Mouse (Mus musculus): ENCODE measurements around the gene Ksr1. TPM values are rescaled to one million over a fixed set of nuclear protein-coding genes. Genes with fewer than 3 reads are reported as not detected.

The Ksr1 gene
- total and polyA plus RNA-seq, 2 experiments from 2014 or later, result 3.2 to 33.7 TPM

GRCm38 (mm10) chr11:79072108-79072507 lies 74.1 kb downstream of the Ksr1 start:
- H3K27me3 ChIP-seq (ENCODE audit: insufficient read depth, low read length), result no peaks in the 10 kb centered on the region
- DNase-seq (ENCODE audit: low spot score) (no peak), ATAC-seq (ENCODE audit: low FRiP score) (no peak)
- no peak overlapping the region for H3K4me3 ChIP-seq (ENCODE audit: low read depth, low read length)
- TF ChIP-seq CTCF (IDR thresholded peaks at IDR 0.05), result no peak
- H3K4me2 ChIP-seq (ENCODE audit: low read depth, low read length, poor library complexity, severe bottlenecking), result no peak overlapping the region
- H3K27ac ChIP-seq (ENCODE audit: low read depth, low read length), result no peak overlapping the region
- WGBS, result 96% methylated on average over 8 of the region's 8 CpGs
- H3K9ac ChIP-seq (replicated peaks; ENCODE audit: low read length, poor library complexity, severe bottlenecking), result no peak overlapping the region
- 0 out of 2 replicates have a peak, but pooled peaks cover 4% of the 10 kb centered on the region for H3K4me1 ChIP-seq (ENCODE audit: insufficient read depth, low read length)
- H3K36me3 ChIP-seq (ENCODE audit: insufficient read depth, low read length), result 0 out of 2 replicates have a peak, but pooled peaks cover 5% of the 10 kb centered on the region
- no peaks in the 10 kb centered on the region for H3K9me3 ChIP-seq (ENCODE audit: low read length)

GRCm38 (mm10) chr11:79071082-79071972 lies 74.9 kb downstream of the Ksr1 start:
- Histone ChIP-seq H3K36me3 (ENCODE audit: insufficient read depth, low read length) (0 out of 2 replicates have a peak, but pooled peaks cover 5% of the 10 kb centered on the region), H3K4me3 (ENCODE audit: low read depth, low read length) (no peak overlapping the region), H3K9me3 (ENCODE audit: low read length) (no peaks in the 10 kb centered on the region), H3K27me3 (ENCODE audit: insufficient read depth, low read length) (no peaks in the 10 kb centered on the region), H3K4me1 (ENCODE audit: insufficient read depth, low read length) (0 out of 2 replicates have a peak, but pooled peaks cover 4% of the 10 kb centered on the region), H3K4me2 (ENCODE audit: low read depth, low read length, poor library complexity, severe bottlenecking) (no peak overlapping the region), H3K9ac (replicated peaks; ENCODE audit: low read length, poor library complexity, severe bottlenecking) (no peak overlapping the region), H3K27ac (ENCODE audit: low read depth, low read length) (no peak overlapping the region)
- no peak for DNase-seq (ENCODE audit: low spot score)
- no peak for TF ChIP-seq CTCF (IDR thresholded peaks at IDR 0.05)
- ATAC-seq (ENCODE audit: low FRiP score), result no peak
- WGBS, result 79% methylated on average over 7 of the region's 7 CpGs

GRCm38 (mm10) chr11:79069453-79070153 lies 76.6 kb downstream of the Ksr1 start:
- ATAC-seq (ENCODE audit: low FRiP score) (peak; percentile 52; the same call in 1 of the 2 replicates), DNase-seq (ENCODE audit: low spot score) (peak; percentile 32)
- no peaks in the 10 kb centered on the region for H3K9me3 ChIP-seq (ENCODE audit: low read length)
- TF ChIP-seq CTCF (IDR thresholded peaks at IDR 0.05), result no peak
- H3K4me1 ChIP-seq (ENCODE audit: insufficient read depth, low read length), result 0 out of 2 replicates have a peak, but pooled peaks cover 4% of the 10 kb centered on the region
- H3K27ac ChIP-seq (ENCODE audit: low read depth, low read length), result peak overlapping the region; percentile 78
- WGBS, result 17% methylated on average over 9 of the region's 10 CpGs
- H3K9ac ChIP-seq (replicated peaks; ENCODE audit: low read length, poor library complexity, severe bottlenecking), result no peak overlapping the region
- no peak overlapping the region for H3K4me2 ChIP-seq (ENCODE audit: low read depth, low read length, poor library complexity, severe bottlenecking)
- 0 out of 2 replicates have a peak, but pooled peaks cover 5% of the 10 kb centered on the region for H3K36me3 ChIP-seq (ENCODE audit: insufficient read depth, low read length)
- no peak overlapping the region for H3K4me3 ChIP-seq (ENCODE audit: low read depth, low read length)
- H3K27me3 ChIP-seq (ENCODE audit: insufficient read depth, low read length), result no peaks in the 10 kb centered on the region

- H3K4me1 ChIP-seq (ENCODE audit: insufficient read depth, low read length), result 0 out of 2 replicates have a peak, but pooled peaks cover 4% of the 10 kb centered on the region
- no peak for DNase-seq (ENCODE audit: low spot score)
- H3K4me3 ChIP-seq (ENCODE audit: low read depth, low read length), result no peak overlapping the region
- no peak overlapping the region for H3K9ac ChIP-seq (replicated peaks; ENCODE audit: low read length, poor library complexity, severe bottlenecking)
- 92% methylated on average over 4 of the region's 4 CpGs for WGBS
- no peak overlapping the region for H3K27ac ChIP-seq (ENCODE audit: low read depth, low read length)
- H3K9me3 ChIP-seq (ENCODE audit: low read length), result no peaks in the 10 kb centered on the region
- ATAC-seq (ENCODE audit: low FRiP score), result no peak
- no peak for TF ChIP-seq CTCF (IDR thresholded peaks at IDR 0.05)
- no peaks in the 10 kb centered on the region for H3K27me3 ChIP-seq (ENCODE audit: insufficient read depth, low read length)
- no peak overlapping the region for H3K4me2 ChIP-seq (ENCODE audit: low read depth, low read length, poor library complexity, severe bottlenecking)
- no peaks in the 10 kb centered on the region for H3K36me3 ChIP-seq (ENCODE audit: insufficient read depth, low read length)
These were observed 79.0 kb downstream of the Ksr1 start for GRCm38 (mm10) chr11:79067172-79067571.

GRCm38 (mm10) chr11:79066191-79066530 lies 80.0 kb downstream of the Ksr1 start:
- H3K36me3 ChIP-seq (ENCODE audit: insufficient read depth, low read length), result no peaks in the 10 kb centered on the region
- H3K27ac ChIP-seq (ENCODE audit: low read depth, low read length), result no peak overlapping the region
- no peaks in the 10 kb centered on the region for H3K27me3 ChIP-seq (ENCODE audit: insufficient read depth, low read length)
- no peak for DNase-seq (ENCODE audit: low spot score)
- no peak overlapping the region for H3K4me3 ChIP-seq (ENCODE audit: low read depth, low read length)
- TF ChIP-seq CTCF (IDR thresholded peaks at IDR 0.05), result no peak
- H3K9ac ChIP-seq (replicated peaks; ENCODE audit: low read length, poor library complexity, severe bottlenecking), result no peak overlapping the region
- no peak for ATAC-seq (ENCODE audit: low FRiP score)
- 99% methylated on average over 2 of the region's 2 CpGs for WGBS
- H3K4me1 ChIP-seq (ENCODE audit: insufficient read depth, low read length), result 0 out of 2 replicates have a peak, but pooled peaks cover 4% of the 10 kb centered on the region
- H3K4me2 ChIP-seq (ENCODE audit: low read depth, low read length, poor library complexity, severe bottlenecking), result no peak overlapping the region
- no peaks in the 10 kb centered on the region for H3K9me3 ChIP-seq (ENCODE audit: low read length)

Data from midbrain, postnatal 0 days (tissue).